Mouse (Mus musculus): ENCODE measurements around the gene Gucd1.

DNA sequence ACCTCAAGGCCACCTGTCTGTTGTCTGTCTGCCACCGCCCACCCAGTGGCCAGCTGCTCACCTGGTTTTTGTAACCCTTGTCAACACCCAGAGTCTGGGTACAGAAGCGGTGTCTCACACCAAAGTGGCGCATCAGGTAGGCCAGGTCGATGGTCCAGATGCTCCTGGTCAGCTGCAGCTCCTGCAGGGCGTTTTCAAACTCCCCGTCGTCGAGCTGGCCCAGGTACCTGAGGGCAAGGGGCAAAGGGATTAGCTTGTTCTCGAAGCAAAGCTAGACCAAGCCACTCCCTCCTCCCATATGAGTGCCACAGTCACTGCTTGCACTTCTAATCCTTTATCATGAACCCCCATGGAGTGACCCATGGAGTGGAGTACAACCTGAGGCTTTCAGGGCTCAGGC lies 6.7 kb downstream of the Gucd1 start:
- TF ChIP-seq MAFK (IDR thresholded peaks at IDR 0.05; ENCODE audit: insufficient read depth, low read depth, low read length): no peak
- no peak for TF ChIP-seq HCFC1 (IDR thresholded peaks at IDR 0.05; ENCODE audit: borderline replicate concordance, insufficient read depth, low read length)
- TF ChIP-seq ZNF384 (IDR thresholded peaks at IDR 0.05; ENCODE audit: low read depth, low read length): no peak
